Mouse (Mus musculus) megakaryocyte progenitor cell, adult 5-6 weeks (primary cell): ENCODE data around the gene Ptgs1. TPM values are rescaled to one million over a fixed set of nuclear protein-coding genes. Genes with fewer than 3 reads are reported as not detected.
A peak's percentile ranks its signal among the peaks of the same experiment; 100 is the strongest.

Experiments
- ATAC-seq: replicated peaks from 2 replicates; pipeline ENCODE4 v1.8.0; 2016; ENCODE audit warnings: mild to moderate bottlenecking, moderate TSS enrichment, inconsistent platforms; ENCODE audit not compliant: poor library complexity
- total RNA-seq, 2 experiments: library from RNA; stranded (forward) in 1 of 2; stranded (reverse) in 1 of 2; fragments of 157-497, 149-512 nt in 1 of 2; fragments of 200-1000 nt in 1 of 2; gene quantifications; 2 replicates each; pipeline versions ENCODE4 v1.2.3 to v1.2.4; 2015 to 2017

Gene Ptgs1
- total RNA-seq, 2 experiments from 2014 or later, result 32.0 to 40.5 TPM

GRCm38 (mm10) chr2:36214023-36214422 is 16.2 kb upstream of the Ptgs1 start:
- ATAC-seq, result peak; percentile 58

- ATAC-seq, result peak; percentile 33; the same call in 1 of the 2 replicates
Measured at GRCm38 (mm10) chr2:36214425-36214824, 15.8 kb upstream of the Ptgs1 start.

- no peak for ATAC-seq
Measured at GRCm38 (mm10) chr2:36215203-36215739, 15.0 kb upstream of the Ptgs1 start.

GRCm38 (mm10) chr2:36216546-36216945 is 13.7 kb upstream of the Ptgs1 start:
- ATAC-seq, result peak; percentile 61

GRCm38 (mm10) chr2:36216953-36217573 is 13.2 kb upstream of the Ptgs1 start:
- peak; percentile 56 for ATAC-seq

- ATAC-seq, result no peak
Measured at GRCm38 (mm10) chr2:36217692-36218233, 12.5 kb upstream of the Ptgs1 start.

- peak; percentile 36 for ATAC-seq
Measured at GRCm38 (mm10) chr2:36220106-36220505, 10.1 kb upstream of the Ptgs1 start.

GRCm38 (mm10) chr2:36220891-36221290 is 9.3 kb upstream of the Ptgs1 start:
- no peak for ATAC-seq

GRCm38 (mm10) chr2:36222168-36222848 is 7.9 kb upstream of the Ptgs1 start:
- ATAC-seq, result no peak

- no peak for ATAC-seq
Measured at GRCm38 (mm10) chr2:36223436-36223835, 6.8 kb upstream of the Ptgs1 start.

- ATAC-seq, result no peak
Measured at GRCm38 (mm10) chr2:36224153-36224552, 6.1 kb upstream of the Ptgs1 start.

GRCm38 (mm10) chr2:36224599-36224998 is 5.6 kb upstream of the Ptgs1 start:
- ATAC-seq, result no peak

- peak; percentile 32 for ATAC-seq
Measured at GRCm38 (mm10) chr2:36230967-36231366, 741 bp downstream of the Ptgs1 start.

GRCm38 (mm10) chr2:36234526-36235368 is 4.5 kb downstream of the Ptgs1 start:
- ATAC-seq, result peak; percentile 35

GRCm38 (mm10) chr2:36235917-36236316 is 5.7 kb downstream of the Ptgs1 start:
- no peak for ATAC-seq

GRCm38 (mm10) chr2:36236889-36237288 is 6.7 kb downstream of the Ptgs1 start:
- ATAC-seq, result 0 out of 2 replicates have a peak, but pooled peaks have one; percentile 16

GRCm38 (mm10) chr2:36237557-36237956 is 7.3 kb downstream of the Ptgs1 start:
- ATAC-seq, result no peak

GRCm38 (mm10) chr2:36238467-36238866 is 8.2 kb downstream of the Ptgs1 start:
- no peak for ATAC-seq

- ATAC-seq, result no peak
Measured at GRCm38 (mm10) chr2:36238951-36239350, 8.7 kb downstream of the Ptgs1 start.

GRCm38 (mm10) chr2:36242514-36242913 is 12.3 kb downstream of the Ptgs1 start:
- no peak for ATAC-seq

- no peak for ATAC-seq
Measured at GRCm38 (mm10) chr2:36243296-36243891, 13.2 kb downstream of the Ptgs1 start.
